Comparison of ENCODE assay signal across 15 mouse cellular contexts in genomic region chr11:45820930-45821329, GRCm38 (mm10).
"Had no signal": no experiment of that assay in that cellular context is flagged by ENCODE, and none has a peak within 500 bp of the region (broad histone marks: within the 10 kb centered on the region; RNA-seq: fewer than 3 reads in every experiment).

No protein-coding gene starts in this region.

- ATAC-seq: midbrain, embryonic 13.5 days; midbrain, embryonic 15.5 days had no signal

- H3K4me1 ChIP-seq: midbrain, embryonic 13.5 days; midbrain, embryonic 15.5 days; neural tube, embryonic 12.5 days had no signal

- H3K36me3 ChIP-seq: midbrain, embryonic 13.5 days; midbrain, embryonic 15.5 days; neural tube, embryonic 12.5 days had no signal

- H3K27me3 ChIP-seq: megakaryocyte, embryonic 14.5 days; midbrain, embryonic 13.5 days; midbrain, embryonic 15.5 days; neural tube, embryonic 12.5 days had no signal

- H3K27ac ChIP-seq: midbrain, embryonic 13.5 days; midbrain, embryonic 15.5 days; neural tube, embryonic 12.5 days had no signal

- DNase-seq: lung, adult 18-20 months; lung, embryonic 14.5 days; lung, postnatal 10 days; lung, postnatal 4 days; right cerebral cortex, postnatal 14 days; right cerebral cortex, postnatal 4 days; spleen, adult 18-20 months; thymus, adult 18-20 months; thymus, postnatal 14 days; thymus, postnatal 36 days had no signal

- H3K9ac ChIP-seq: lung, embryonic 14.5 days; midbrain, embryonic 13.5 days; midbrain, embryonic 15.5 days; neural tube, embryonic 12.5 days had no signal

- H3K9me3 ChIP-seq: midbrain, embryonic 13.5 days; midbrain, embryonic 15.5 days; neural tube, embryonic 12.5 days had no signal

- H3K4me3 ChIP-seq: megakaryocyte, embryonic 14.5 days; midbrain, embryonic 13.5 days; midbrain, embryonic 15.5 days; neural tube, embryonic 12.5 days had no signal

- H3K4me2 ChIP-seq: lung, embryonic 14.5 days; midbrain, embryonic 11.5 days; midbrain, embryonic 13.5 days; midbrain, embryonic 15.5 days; neural tube, embryonic 12.5 days had no signal
